Mouse (Mus musculus) splenic B cell, adult 2 months (primary cell): ENCODE measurements around the gene Prtn3.

ENCODE experiments used
- DNase-seq: peaks from one replicate; pipeline ENCODE4 v3.0.0-alpha.2; 2011; ENCODE audit warnings: low read depth, low spot score
- H3K27me3 ChIP-seq: 2 replicates; pipeline ENCODE4 v1.6.1; 2012; ENCODE audit warnings: mild to moderate bottlenecking, low read length, moderate library complexity, mixed read lengths; ENCODE audit not compliant: control insufficient read depth, poor library complexity, insufficient read depth, severe bottlenecking
- H3K36me3 ChIP-seq: 2 replicates; pipeline ENCODE4 v1.6.1; 2012; ENCODE audit warnings: mild to moderate bottlenecking, low read length, moderate library complexity, mixed read lengths; ENCODE audit not compliant: control insufficient read depth, poor library complexity, insufficient read depth, severe bottlenecking

Prtn3 gene

GRCm38 (mm10) chr10:79919251-79919849 lies 45.1 kb downstream of the Prtn3 start:
- Histone ChIP-seq H3K36me3 (no peaks in the 10 kb centered on the region), H3K27me3 (no peaks in the 10 kb centered on the region)
- DNase-seq, result peak; percentile 27

GRCm38 (mm10) chr10:79920056-79920890 lies 46.0 kb downstream of the Prtn3 start:
- Histone ChIP-seq H3K27me3 (no peaks in the 10 kb centered on the region), H3K36me3 (no peaks in the 10 kb centered on the region)
- no peak for DNase-seq

- H3K27me3 ChIP-seq, result no peaks in the 10 kb centered on the region
- no peaks in the 10 kb centered on the region for H3K36me3 ChIP-seq
- peak; percentile 31 for DNase-seq
Observed at GRCm38 (mm10) chr10:79920958-79921535, 46.8 kb downstream of the Prtn3 start, which contains the start of gene R3hdm4. TSS of gene R3hdm4 (minus strand) at chr10:79921208.

- H3K27me3 ChIP-seq, result no peaks in the 10 kb centered on the region
Observed at GRCm38 (mm10) chr10:79921572-79921971, 47.3 kb downstream of the Prtn3 start.

GRCm38 (mm10) chr10:79924998-79925784 lies 50.9 kb downstream of the Prtn3 start:
- DNase-seq, result peak; percentile 94
- no peaks in the 10 kb centered on the region for H3K36me3 ChIP-seq

More at GRCm38 (mm10) chr10:79921572-79921971, 47.3 kb downstream of the Prtn3 start:
- no peaks in the 10 kb centered on the region for H3K36me3 ChIP-seq
- no peak for DNase-seq

GRCm38 (mm10) chr10:79925785-79926490 lies 51.7 kb downstream of the Prtn3 start:
- peak; percentile 62 for DNase-seq
- no peaks in the 10 kb centered on the region for H3K27me3 ChIP-seq
- no peaks in the 10 kb centered on the region for H3K36me3 ChIP-seq

More at GRCm38 (mm10) chr10:79924998-79925784, 50.9 kb downstream of the Prtn3 start:
- no peaks in the 10 kb centered on the region for H3K27me3 ChIP-seq

- Histone ChIP-seq H3K27me3 (no peaks in the 10 kb centered on the region), H3K36me3 (peaks cover 2% of the 10 kb centered on the region; the same call in 1 of the 2 replicates)
- DNase-seq, result peak; percentile 93
Observed at GRCm38 (mm10) chr10:79926491-79927323, 52.4 kb downstream of the Prtn3 start, which contains the start of gene Arid3a. TSS of gene Arid3a (plus strand) at chr10:79927043.

GRCm38 (mm10) chr10:79927324-79928029 lies 53.2 kb downstream of the Prtn3 start:
- H3K27me3 ChIP-seq, result no peaks in the 10 kb centered on the region
- DNase-seq, result peak; percentile 57
- peaks cover 2% of the 10 kb centered on the region; the same call in 1 of the 2 replicates for H3K36me3 ChIP-seq

GRCm38 (mm10) chr10:79928030-79928694 lies 53.9 kb downstream of the Prtn3 start:
- Histone ChIP-seq H3K36me3 (peaks cover 2% of the 10 kb centered on the region; the same call in 1 of the 2 replicates), H3K27me3 (no peaks in the 10 kb centered on the region)
- DNase-seq, result peak; percentile 63

GRCm38 (mm10) chr10:79928907-79929701 lies 54.8 kb downstream of the Prtn3 start:
- DNase-seq, result no peak
- no peaks in the 10 kb centered on the region for H3K27me3 ChIP-seq
- H3K36me3 ChIP-seq, result peaks cover 2% of the 10 kb centered on the region; the same call in 1 of the 2 replicates

- H3K36me3 ChIP-seq, result peaks cover 2% of the 10 kb centered on the region; the same call in 1 of the 2 replicates
- no peak for DNase-seq
- no peaks in the 10 kb centered on the region for H3K27me3 ChIP-seq
Observed at GRCm38 (mm10) chr10:79929967-79930825, 55.9 kb downstream of the Prtn3 start.
